Mouse (Mus musculus) midbrain, embryonic 14.5 days (tissue): ENCODE results near the gene Tfcp2. TPM values are rescaled to one million over a fixed set of nuclear protein-coding genes. Genes with fewer than 3 reads are reported as not detected.
A peak's percentile ranks its signal among the peaks of the same experiment; 100 is the strongest.
"Not testable (repeated sequence)": the region's sequence is repeated elsewhere in the genome, so short reads cannot be mapped to it uniquely, and the experiment has no call there.

Experiments used
- ATAC-seq: fragments of 200-750 bp; cut with Nextera tagmentation; 2 replicates; pipeline ENCODE4 v1.8.0; 2017; ENCODE audit warnings: moderate number of reproducible peaks, moderate library complexity; ENCODE audit not compliant: low FRiP score, low TSS enrichment
- DNase-seq: peaks from one replicate; pipeline ENCODE4 v3.0.0-alpha.2; 2015
- H3K27ac ChIP-seq: fragments of 300-500 bp; sonication (generic); replicated peaks from 2 replicates; pipeline ENCODE4 v1.5.1; 2014; ENCODE audit warnings: mild to moderate bottlenecking, low read depth, low read length, moderate library complexity
- H3K27me3 ChIP-seq: fragments of 300-500 bp; sonication (generic); 2 replicates; pipeline ENCODE4 v1.6.1; 2014; ENCODE audit warnings: low read length, control low read depth, mixed read lengths; ENCODE audit not compliant: control insufficient read depth, insufficient read depth
- H3K36me3 ChIP-seq: fragments of 300-500 bp; sonication (generic); 2 replicates; pipeline ENCODE4 v1.6.1; 2014; ENCODE audit warnings: low read length, control low read depth; ENCODE audit not compliant: control insufficient read depth, insufficient read depth
- H3K4me1 ChIP-seq: fragments of 300-500 bp; sonication (generic); 2 replicates; pipeline ENCODE4 v1.6.1; 2014; ENCODE audit warnings: mild to moderate bottlenecking, antibody characterized with exemption, low read length, control low read depth; ENCODE audit not compliant: control insufficient read depth, insufficient read depth
- H3K4me2 ChIP-seq: fragments of 300-500 bp; sonication (generic); 2 replicates; pipeline ENCODE4 v1.6.1; 2014; ENCODE audit warnings: mild to moderate bottlenecking, low read length, moderate library complexity
- H3K4me3 ChIP-seq: fragments of 300-500 bp; sonication (generic); replicated peaks from 2 replicates; pipeline ENCODE4 v1.5.1; 2014; ENCODE audit warnings: low read depth, low read length
- H3K9ac ChIP-seq: fragments of 300-500 bp; sonication (generic); replicated peaks from 2 replicates; pipeline ENCODE4 v1.6.1; 2014; ENCODE audit warnings: mild to moderate bottlenecking, low read length, moderate library complexity
- H3K9me3 ChIP-seq: fragments of 300-500 bp; sonication (generic); 2 replicates; pipeline ENCODE4 v1.6.1; 2016; ENCODE audit warnings: low read length, control low read depth, mixed read lengths; ENCODE audit not compliant: control insufficient read depth
- WGBS: fragments of 180-500 bp; shearing (Covaris S2); extraction: QIAGEN DNeasy Blood & Tissue Kit; methylation state at CpG from one replicate; pipeline ENCODE4 v1.1.7; 2014; 5-methylcytosine and 5-hydroxymethylcytosine counted together
- polyA plus RNA-seq: library from polyadenylated mRNA; unstranded; fragments of >200 nt; fragmentation: Nextera tagmentation; extraction: Ambion mirVana; gene quantifications from 2 replicates; pipeline ENCODE4 v1.2.1, GENCODE M21; 2014

The Tfcp2 gene
- polyA plus RNA-seq, 1 experiment from 2014 or later = 35.8 TPM

GRCm38 (mm10) chr15:100574378-100574777 lies 22.6 kb upstream of the Tfcp2 start:
- H3K4me3 ChIP-seq = no peak overlapping the region
- H3K27me3 ChIP-seq = no peaks in the 10 kb centered on the region
- 0 out of 2 replicates have a peak overlapping the region, but pooled peaks have one; percentile 8 for H3K27ac ChIP-seq
- WGBS = 74% methylated on average over 2 of the region's 2 CpGs
- no peaks in the 10 kb centered on the region for H3K9me3 ChIP-seq
- no peaks in the 10 kb centered on the region for H3K4me1 ChIP-seq
- no peak overlapping the region for H3K4me2 ChIP-seq
- ATAC-seq (no peak), DNase-seq (no peak)
- no peak overlapping the region for H3K9ac ChIP-seq
- H3K36me3 ChIP-seq = peaks cover 35% of the 10 kb centered on the region

- Histone ChIP-seq H3K9ac (no peak overlapping the region; the same call in 1 of the 2 replicates), H3K4me3 (no peak overlapping the region), H3K27ac (0 out of 2 replicates have a peak overlapping the region, but pooled peaks have one; percentile 8), H3K4me2 (no peak overlapping the region), H3K4me1 (no peaks in the 10 kb centered on the region), H3K27me3 (no peaks in the 10 kb centered on the region), H3K9me3 (no peaks in the 10 kb centered on the region), H3K36me3 (peaks cover 32% of the 10 kb centered on the region)
- DNase-seq = peak; percentile 58
- no peak for ATAC-seq
- WGBS = 52% methylated on average over 6 of the region's 6 CpGs
Observed at GRCm38 (mm10) chr15:100573946-100574345, 22.1 kb upstream of the Tfcp2 start.

- no peak for ATAC-seq
- Histone ChIP-seq H3K36me3 (no peaks in the 10 kb centered on the region), H3K4me2 (no peak overlapping the region), H3K4me3 (no peak overlapping the region), H3K27ac (no peak overlapping the region), H3K9ac (no peak overlapping the region), H3K9me3 (no peaks in the 10 kb centered on the region), H3K4me1 (no peaks in the 10 kb centered on the region), H3K27me3 (no peaks in the 10 kb centered on the region)
- WGBS = 67% methylated on average over 3 of the region's 3 CpGs
- DNase-seq = no peak
Observed at GRCm38 (mm10) chr15:100569239-100569638, 17.4 kb upstream of the Tfcp2 start.

- no peak overlapping the region for H3K27ac ChIP-seq
- WGBS = 62% methylated on average over 2 of the region's 2 CpGs
- no peaks in the 10 kb centered on the region for H3K4me1 ChIP-seq
- no peaks in the 10 kb centered on the region for H3K9me3 ChIP-seq
- H3K4me2 ChIP-seq = no peak overlapping the region
- H3K36me3 ChIP-seq = no peaks in the 10 kb centered on the region
- no peaks in the 10 kb centered on the region for H3K27me3 ChIP-seq
- no peak for ATAC-seq
- H3K4me3 ChIP-seq = no peak overlapping the region
- no peak overlapping the region for H3K9ac ChIP-seq
- DNase-seq = no peak
Observed at GRCm38 (mm10) chr15:100566531-100566930, 14.7 kb upstream of the Tfcp2 start.

GRCm38 (mm10) chr15:100557705-100558433 lies 6.1 kb upstream of the Tfcp2 start:
- no peak overlapping the region for H3K27ac ChIP-seq
- H3K4me2 ChIP-seq = no peak overlapping the region
- no peaks in the 10 kb centered on the region for H3K4me1 ChIP-seq
- no peaks in the 10 kb centered on the region for H3K27me3 ChIP-seq
- no peak overlapping the region for H3K9ac ChIP-seq
- H3K36me3 ChIP-seq = no peaks in the 10 kb centered on the region
- ATAC-seq = no peak
- WGBS = 76% methylated on average over 5 of the region's 5 CpGs
- no peak for DNase-seq
- no peak overlapping the region for H3K4me3 ChIP-seq
- H3K9me3 ChIP-seq = no peaks in the 10 kb centered on the region

- Histone ChIP-seq H3K4me3 (no peak overlapping the region), H3K9me3 (no peaks in the 10 kb centered on the region), H3K4me2 (no peak overlapping the region), H3K9ac (no peak overlapping the region), H3K4me1 (0 out of 2 replicates have a peak, but pooled peaks cover 4% of the 10 kb centered on the region), H3K27me3 (no peaks in the 10 kb centered on the region), H3K36me3 (no peaks in the 10 kb centered on the region), H3K27ac (no peak overlapping the region)
- 90% methylated on average over 9 of the region's 9 CpGs for WGBS
- ATAC-seq (no peak), DNase-seq (no peak)
Observed at GRCm38 (mm10) chr15:100556378-100556777, 4.6 kb upstream of the Tfcp2 start.

- H3K4me1 ChIP-seq = peaks cover 5% of the 10 kb centered on the region; the same call in 1 of the 2 replicates
- ATAC-seq (no peak), DNase-seq (no peak)
- H3K4me3 ChIP-seq = no peak overlapping the region
- H3K9ac ChIP-seq = no peak overlapping the region
- H3K4me2 ChIP-seq = no peak overlapping the region
- WGBS = 89% methylated on average over 5 of the region's 5 CpGs
- no peak overlapping the region for H3K27ac ChIP-seq
- no peaks in the 10 kb centered on the region for H3K27me3 ChIP-seq
- H3K36me3 ChIP-seq = no peaks in the 10 kb centered on the region
- H3K9me3 ChIP-seq = no peaks in the 10 kb centered on the region
Observed at GRCm38 (mm10) chr15:100555965-100556364, 4.2 kb upstream of the Tfcp2 start.

GRCm38 (mm10) chr15:100550280-100550679 lies 1.5 kb downstream of the Tfcp2 start:
- H3K36me3 ChIP-seq = peaks cover 3% of the 10 kb centered on the region; the same call in 1 of the 2 replicates
- peaks cover 9% of the 10 kb centered on the region; the same call in 1 of the 2 replicates for H3K4me1 ChIP-seq
- no peak for ATAC-seq
- no peak overlapping the region for H3K4me3 ChIP-seq
- no peaks in the 10 kb centered on the region for H3K9me3 ChIP-seq
- 93% methylated on average over 4 of the region's 4 CpGs for WGBS
- no peak overlapping the region for H3K27ac ChIP-seq
- DNase-seq = peak; percentile 8
- no peaks in the 10 kb centered on the region for H3K27me3 ChIP-seq
- H3K4me2 ChIP-seq = peak overlapping the region; percentile 80
- H3K9ac ChIP-seq = no peak overlapping the region

GRCm38 (mm10) chr15:100543651-100544030 lies 8.2 kb downstream of the Tfcp2 start:
- H3K27ac ChIP-seq, H3K4me2 ChIP-seq, ATAC-seq, H3K36me3 ChIP-seq, DNase-seq, H3K9me3 ChIP-seq, H3K4me3 ChIP-seq, H3K4me1 ChIP-seq, H3K9ac ChIP-seq, H3K27me3 ChIP-seq: not testable (repeated sequence)
- 97% methylated on average over 14 of the region's 14 CpGs for WGBS
